Mouse (Mus musculus) intestine, postnatal 0 days (tissue): Measurements from ENCODE around the gene Stxbp5l. TPM values are rescaled to one million over a fixed set of nuclear protein-coding genes. Genes with fewer than 3 reads are reported as not detected.

Experiments
- ATAC-seq: fragments of 200-750 bp; cut with Nextera tagmentation; 2 replicates; pipeline ENCODE4 v1.8.0; 2017; ENCODE audit warnings: mild to moderate bottlenecking, moderate TSS enrichment, moderate library complexity
- H3K27ac ChIP-seq: fragments of 300-500 bp; sonication (generic); 2 replicates; pipeline ENCODE4 v1.5.1; 2014; ENCODE audit warnings: mild to moderate bottlenecking, low read depth, low read length, moderate library complexity
- H3K27me3 ChIP-seq: fragments of 300-500 bp; sonication (generic); replicated peaks from 2 replicates; pipeline ENCODE4 v1.6.1; 2014; ENCODE audit warnings: low read length, mixed read lengths; ENCODE audit not compliant: control insufficient read depth, insufficient read depth
- H3K36me3 ChIP-seq: fragments of 300-500 bp; sonication (generic); 2 replicates; pipeline ENCODE4 v1.6.1; 2014; ENCODE audit warnings: mild to moderate bottlenecking, moderate library complexity; ENCODE audit not compliant: control insufficient read depth, insufficient read depth
- H3K4me1 ChIP-seq: fragments of 300-500 bp; sonication (generic); replicated peaks from 2 replicates; pipeline ENCODE4 v1.6.1; 2014; ENCODE audit warnings: antibody characterized with exemption, low read length, mixed read lengths; ENCODE audit not compliant: control insufficient read depth, insufficient read depth
- H3K4me2 ChIP-seq: fragments of 300-500 bp; sonication (generic); replicated peaks from 2 replicates; pipeline ENCODE4 v1.6.1; 2014; ENCODE audit warnings: low read depth, mild to moderate bottlenecking, moderate library complexity
- H3K4me3 ChIP-seq: fragments of 300-500 bp; sonication (generic); 2 replicates; pipeline ENCODE4 v1.5.1; 2014; ENCODE audit warnings: low read depth, low read length
- H3K9ac ChIP-seq: fragments of 300-500 bp; sonication (generic); 2 replicates; pipeline ENCODE4 v1.6.1; 2014; ENCODE audit warnings: mild to moderate bottlenecking, low read depth, low read length
- H3K9me3 ChIP-seq: fragments of 300-500 bp; sonication (generic); 2 replicates; pipeline ENCODE4 v1.6.1; 2016; ENCODE audit warnings: mixed run types; ENCODE audit not compliant: control insufficient read depth
- CTCF ChIP-seq: sonication (generic); IDR thresholded peaks from 2 replicates; pipeline ENCODE4 v1.5.1; 2016; ENCODE audit warnings: low read depth, mild to moderate bottlenecking, control low read depth, antibody characterized with exemption, moderate library complexity
- WGBS: fragments of 180-500 bp; shearing (Covaris S2); extraction: QIAGEN DNeasy Blood & Tissue Kit; methylation state at CpG from one replicate; pipeline ENCODE4 v1.1.7; 2014; 5-methylcytosine and 5-hydroxymethylcytosine counted together
- polyA plus RNA-seq: library from polyadenylated mRNA; unstranded; fragments of >200 nt; fragmentation: Nextera tagmentation; extraction: Ambion mirVana; gene quantifications from 2 replicates; pipeline ENCODE4 v1.2.1, GENCODE M21; 2015

The Stxbp5l gene
- polyA plus RNA-seq, 1 experiment from 2014 or later = 0.95 TPM

DNA sequence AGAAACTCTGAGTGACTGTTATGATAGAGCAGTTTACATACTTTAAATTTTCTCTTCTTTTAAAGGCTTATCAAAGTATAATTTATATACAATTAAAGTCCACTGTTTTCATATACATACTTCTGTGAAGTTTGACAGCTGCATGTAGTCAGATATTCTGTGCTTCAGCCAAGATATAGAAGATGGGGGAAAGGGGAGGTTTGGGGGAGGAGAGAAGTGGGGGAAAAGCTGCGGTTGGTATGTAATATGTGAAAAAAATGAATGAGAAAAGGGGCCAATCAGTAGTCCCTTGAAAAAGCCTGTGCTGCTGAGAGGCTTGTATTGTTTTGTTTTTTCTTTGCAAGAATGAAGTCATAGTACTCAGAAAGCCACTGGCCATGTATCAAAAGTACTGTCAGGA lies 295.1 kb downstream of the Stxbp5l start:
- peaks cover 7% of the 10 kb centered on the region; the same call in 1 of the 2 replicates for H3K36me3 ChIP-seq
- no peaks in the 10 kb centered on the region for H3K27me3 ChIP-seq
- no peak overlapping the region for H3K4me3 ChIP-seq
- H3K9ac ChIP-seq = no peak overlapping the region
- H3K4me2 ChIP-seq = no peak overlapping the region
- H3K4me1 ChIP-seq = no peaks in the 10 kb centered on the region
- ATAC-seq = no peak
- no peak for TF ChIP-seq CTCF
- no peaks in the 10 kb centered on the region for H3K9me3 ChIP-seq
- 63% methylated on average over 1 of the region's 1 CpGs for WGBS
- no peak overlapping the region for H3K27ac ChIP-seq

DNA sequence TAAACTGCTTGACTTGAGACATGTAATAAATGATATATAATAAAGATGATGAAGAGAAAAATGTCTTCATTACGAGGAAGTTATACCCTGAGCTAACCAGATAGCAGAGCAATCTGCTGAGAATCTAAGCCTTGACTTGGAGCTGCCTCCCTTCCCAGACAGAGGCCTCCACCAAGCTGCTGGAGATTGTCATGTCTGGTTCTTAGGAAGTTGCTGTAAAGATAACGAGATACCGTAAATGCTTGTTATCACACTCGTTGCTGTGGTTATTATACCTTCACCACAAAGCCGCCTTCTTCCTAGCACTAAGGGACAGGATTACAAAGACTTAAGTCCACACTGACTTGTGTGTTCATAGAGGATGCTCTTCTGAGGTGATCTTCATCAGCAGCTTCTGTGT lies 312.4 kb downstream of the Stxbp5l start:
- Histone ChIP-seq H3K4me3 (no peak overlapping the region), H3K36me3 (peaks cover 4% of the 10 kb centered on the region; the same call in 1 of the 2 replicates), H3K27me3 (no peaks in the 10 kb centered on the region), H3K4me2 (no peak overlapping the region), H3K4me1 (no peaks in the 10 kb centered on the region), H3K9me3 (no peaks in the 10 kb centered on the region), H3K27ac (no peak overlapping the region), H3K9ac (no peak overlapping the region)
- 52% methylated on average over 5 of the region's 5 CpGs for WGBS
- no peak for TF ChIP-seq CTCF
- no peak for ATAC-seq

Other genes with a start within 250 kb of the Stxbp5l start
- 9.7 and 10.6 TPM in 2 replicates for gene Gtf2e1, start 154.8 kb upstream of the Stxbp5l start, polyA plus RNA-seq
- gene Rabl3, start 154.9 kb upstream of the Stxbp5l start, polyA plus RNA-seq = 25.6 and 27.4 TPM in 2 replicates
- gene Hgd, start 195.2 kb upstream of the Stxbp5l start, polyA plus RNA-seq = 2.7 and 4.2 TPM in 2 replicates